Mouse (Mus musculus) left cerebral cortex, adult 11 months (tissue): ENCODE data around the gene Eif1ax.
"Not testable (repeated sequence)": the region's sequence is repeated elsewhere in the genome, so short reads cannot be mapped to it uniquely, and the experiment has no call there.

Source experiments
- DNase-seq: peaks from one replicate; pipeline ENCODE4 v3.0.0; 2022; ENCODE audit warnings: low spot score

Gene Eif1ax

DNA sequence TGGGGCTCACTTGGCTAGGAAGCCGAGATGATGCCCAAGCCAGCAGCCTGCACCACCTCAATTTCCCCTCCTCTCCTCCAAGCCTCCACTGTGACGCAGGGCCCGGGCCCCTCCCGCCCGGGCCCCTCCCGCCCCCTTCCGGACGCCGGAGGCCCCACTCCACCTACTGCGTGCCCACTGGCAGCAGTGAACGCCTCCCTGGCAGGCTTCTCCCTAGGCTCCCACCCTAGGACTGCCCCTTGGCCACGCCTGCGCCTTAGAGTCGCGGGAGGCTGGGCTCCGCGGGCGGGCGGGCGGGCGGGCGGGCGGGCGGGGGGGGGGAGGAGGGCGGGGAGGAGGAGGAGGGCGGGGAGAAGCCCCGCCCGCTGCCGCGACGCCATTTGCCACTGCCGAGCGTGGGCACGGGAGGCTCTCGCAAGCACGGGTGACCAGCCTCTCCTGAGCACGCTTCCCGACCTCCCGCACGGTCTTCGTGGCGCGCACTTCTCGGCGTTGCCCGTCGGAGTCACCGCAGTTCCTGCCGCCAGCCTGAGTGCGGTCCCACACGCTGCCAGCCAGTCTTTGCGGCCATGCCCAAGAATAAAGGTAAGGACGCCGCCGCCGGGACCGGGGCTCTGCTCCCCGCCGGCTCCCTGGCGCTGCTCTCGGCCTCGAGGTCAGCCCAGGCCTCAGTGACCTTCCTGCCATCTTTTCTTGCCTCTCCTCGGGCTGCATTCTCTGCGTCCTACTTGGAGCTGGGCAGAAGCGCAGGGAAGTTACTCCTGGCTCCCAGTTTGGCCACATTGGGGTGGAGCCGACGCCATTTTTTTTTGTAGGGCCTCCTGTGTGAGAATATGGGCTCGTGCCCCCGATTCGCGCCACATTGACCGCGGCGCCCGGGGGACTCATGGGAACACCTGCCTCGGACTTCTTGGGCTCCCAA lies at the start of gene Eif1ax:
Eif1ax (plus strand) TSS at position 348 of the 922 bp plus-strand sequence.
- DNase-seq, result peak; percentile 27

- no peak for DNase-seq
Measured at GRCm38 (mm10) chrX:159364506-159364905, 7.5 kb upstream of the Eif1ax start.

DNA sequence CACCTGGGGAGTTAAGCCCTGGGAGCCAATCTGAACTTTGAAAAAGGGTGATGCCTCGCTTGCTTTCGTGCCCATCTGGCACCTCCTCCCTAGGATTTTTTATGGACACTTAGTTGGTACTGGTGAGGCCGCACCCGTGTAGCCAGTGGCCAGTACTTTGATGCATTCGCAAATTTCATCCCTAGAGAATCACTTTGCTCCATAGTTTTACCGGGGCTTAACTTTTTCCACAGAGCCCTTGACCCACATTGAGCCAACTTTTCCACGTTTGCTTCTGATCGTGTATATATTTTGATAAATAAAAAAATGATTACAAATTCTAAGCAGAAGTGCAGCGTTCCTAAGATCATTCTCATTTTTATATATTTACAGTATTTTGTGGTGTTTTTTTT lies 771 bp downstream of the Eif1ax start:
- DNase-seq, result no peak

- no peak for DNase-seq
Measured at GRCm38 (mm10) chrX:159387105-159387504, 15.1 kb downstream of the Eif1ax start.

DNA sequence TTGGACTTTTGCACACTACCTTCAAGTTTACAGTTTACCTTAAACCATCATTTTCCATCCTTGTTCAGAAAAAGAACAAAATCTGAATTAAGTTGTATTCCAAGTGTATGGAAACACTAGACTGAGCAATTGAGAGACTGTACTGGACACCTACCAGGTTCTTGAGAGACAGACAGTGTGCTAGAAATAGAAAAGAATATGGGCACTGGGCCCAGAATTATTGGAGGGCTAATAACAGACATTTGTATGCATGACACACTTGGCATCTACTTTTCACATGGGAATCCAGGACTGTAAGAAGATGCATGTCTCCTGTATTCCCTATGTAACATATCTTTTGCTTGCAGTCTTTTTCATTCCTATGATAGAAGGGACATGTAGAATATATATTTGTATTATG lies 17.0 kb downstream of the Eif1ax start:
- no peak for DNase-seq

- no peak for DNase-seq
Measured at GRCm38 (mm10) chrX:159390347-159390962, 18.5 kb downstream of the Eif1ax start.

DNA sequence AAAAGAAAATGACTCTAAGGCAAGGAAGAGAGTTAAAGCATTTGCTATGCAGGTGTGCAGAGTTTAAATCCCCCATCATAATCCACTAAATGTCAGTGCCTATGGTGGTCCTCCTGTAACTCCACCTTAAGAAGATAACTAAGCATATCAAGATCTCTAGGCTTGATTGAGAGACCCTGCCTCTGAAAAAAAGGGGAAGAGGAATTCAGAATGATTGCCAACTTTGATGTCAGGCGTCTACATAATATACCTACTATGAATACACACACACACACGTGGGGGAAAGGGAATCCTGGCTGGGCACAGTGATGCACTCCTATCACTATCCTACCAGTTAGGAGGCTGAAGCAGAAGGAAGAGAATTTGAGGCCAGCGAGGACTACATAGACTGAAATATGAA lies 19.3 kb downstream of the Eif1ax start:
- no peak for DNase-seq

DNA sequence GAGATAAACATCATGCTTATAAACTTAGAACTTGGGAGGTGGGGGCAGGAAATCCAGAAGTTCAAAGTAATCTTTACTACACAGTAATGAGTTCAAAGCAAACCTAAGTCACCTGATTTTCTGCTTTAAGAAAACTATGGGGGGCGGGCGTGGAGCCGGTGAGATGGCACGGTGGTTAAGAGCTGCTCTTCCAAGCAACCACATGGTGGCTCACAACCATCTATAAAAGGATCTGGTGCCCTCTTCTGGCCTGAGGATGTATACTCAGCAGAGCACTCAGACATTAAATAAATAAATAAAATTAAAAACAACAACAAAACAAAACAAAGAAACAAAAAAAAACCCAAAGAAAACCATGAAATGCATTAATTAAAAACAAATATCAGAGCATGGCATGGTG lies 37.3 kb downstream of the Eif1ax start:
- DNase-seq, result no peak

- peak; percentile 27 for DNase-seq
Measured at GRCm38 (mm10) chrX:159414130-159414828, 42.3 kb downstream of the Eif1ax start, which contains the start of gene Map7d2. Map7d2 (plus strand) TSS chrX:159414572.

DNA sequence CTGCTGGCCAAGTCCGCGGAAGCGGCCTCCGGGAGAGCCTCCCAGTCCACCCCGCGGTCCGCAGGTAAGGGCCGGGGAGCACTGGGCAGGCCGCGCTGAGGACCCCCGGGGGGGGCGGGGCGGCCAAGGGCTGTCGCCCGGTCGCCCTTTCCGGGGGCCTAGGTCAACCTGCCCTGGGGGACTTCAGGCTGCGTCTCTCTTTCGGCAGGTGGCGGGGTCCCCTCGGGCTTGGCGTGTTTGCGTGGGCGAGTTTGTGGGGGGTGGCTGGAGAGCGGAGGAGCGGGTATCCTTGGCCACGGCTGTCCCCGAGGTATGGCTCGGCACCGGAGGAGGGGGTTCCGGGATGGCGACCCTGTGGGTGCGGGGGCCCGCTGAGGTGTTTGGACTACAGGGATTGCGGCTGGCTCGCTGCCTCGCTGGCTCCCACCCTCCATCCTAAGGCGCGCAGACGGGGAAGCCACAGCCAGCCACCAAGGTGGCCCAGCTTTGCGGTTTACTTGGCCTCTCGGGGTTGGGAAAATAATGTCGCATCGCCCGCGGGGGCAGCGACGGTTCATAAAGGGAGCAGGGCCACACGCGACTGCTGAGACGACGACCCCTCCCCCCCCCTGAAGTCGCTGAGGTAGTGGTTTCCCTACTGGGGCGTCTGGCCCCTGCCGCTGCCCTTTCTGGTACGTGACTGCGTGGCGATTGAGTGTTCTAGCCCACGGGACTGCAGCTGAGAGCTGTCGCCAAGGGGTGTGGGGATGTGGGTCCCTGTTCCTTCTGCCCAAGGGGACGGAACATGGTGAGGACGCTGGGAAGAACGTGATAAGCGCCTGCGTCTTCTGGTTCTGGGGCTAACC lies 43.1 kb downstream of the Eif1ax start:
- no peak for DNase-seq

GRCm38 (mm10) chrX:159430507-159430906 lies 58.5 kb downstream of the Eif1ax start:
- not testable (repeated sequence) for DNase-seq
